Mouse (Mus musculus): ENCODE results near the gene Kcp. TPM values are rescaled to one million over a fixed set of nuclear protein-coding genes. Genes with fewer than 3 reads are reported as not detected.

Gene Kcp
- total RNA-seq, 1 experiment, result 3.3 TPM

- in situ Hi-C loops (cut with MboI; ENCODE audit: low sequenced_read_pairs in 2 of 2, unreplicated experiment in 2 of 2), result no loop called here
- peaks cover 11% of the 10 kb centered on the region for H3K36me3 ChIP-seq (ENCODE audit: control insufficient read depth, insufficient read depth, low read length, poor library complexity, severe bottlenecking)
- no peak for DNase-seq (ENCODE audit: low read depth, low spot score)
These were observed 29.5 kb upstream of the Kcp start for GRCm38 (mm10) chr6:29537221-29537620.

GRCm38 (mm10) chr6:29536651-29537193 is 29.0 kb upstream of the Kcp start:
- Histone ChIP-seq H3K9me3 (ENCODE audit: control insufficient read depth, insufficient read depth, low read depth, low read length) (no peaks in the 10 kb centered on the region), H3K9ac (ENCODE audit: insufficient read depth, low read depth, low read length, poor library complexity, severe bottlenecking) (no peak overlapping the region), H3K4me3 (ENCODE audit: insufficient read depth in 1 of 2, low read depth in 1 of 2, low read length in 2 of 2, poor library complexity in 1 of 2, severe bottlenecking in 1 of 2) (no peak overlapping the region), H3K27ac (ENCODE audit: insufficient read depth, low read depth, low read length, poor library complexity, severe bottlenecking) (no peak overlapping the region), H3K4me1 (ENCODE audit: control insufficient read depth in 2 of 2, insufficient read depth in 2 of 2, low read length in 2 of 2, poor library complexity in 1 of 2) (peaks cover 0 to 2% of the 10 kb centered on the region in 2 experiments; a peak in 1 of 4 replicates), H3K36me3 (ENCODE audit: control insufficient read depth, insufficient read depth, low read length, poor library complexity, severe bottlenecking) (peaks cover 9% of the 10 kb centered on the region)
- TF ChIP-seq MAFK (IDR thresholded peaks at IDR 0.05; ENCODE audit: insufficient read depth, low read depth, low read length) (no peak), ZNF384 (IDR thresholded peaks at IDR 0.05; ENCODE audit: low read depth, low read length) (no peak), ZC3H11A (IDR thresholded peaks at IDR 0.05; ENCODE audit: borderline replicate concordance, low read depth, low read length) (no peak), CHD2 (IDR thresholded peaks at IDR 0.05; ENCODE audit: low read depth, low read length) (no peak), HCFC1 (IDR thresholded peaks at IDR 0.05; ENCODE audit: borderline replicate concordance, insufficient read depth, low read length) (no peak)
- in situ Hi-C loops (cut with MboI; ENCODE audit: low sequenced_read_pairs in 2 of 2, unreplicated experiment in 2 of 2), result no loop called here
- no peak for DNase-seq (ENCODE audit: low read depth, low spot score)

More at GRCm38 (mm10) chr6:29537221-29537620, 29.5 kb upstream of the Kcp start:
- peaks cover 0 to 2% of the 10 kb centered on the region in 2 experiments; a peak in 1 of 4 replicates for H3K4me1 ChIP-seq (ENCODE audit: control insufficient read depth in 2 of 2, insufficient read depth in 2 of 2, low read length in 2 of 2, poor library complexity in 1 of 2)
- no peak overlapping the region for H3K9ac ChIP-seq (ENCODE audit: insufficient read depth, low read depth, low read length, poor library complexity, severe bottlenecking)
- no peak overlapping the region for H3K27ac ChIP-seq (ENCODE audit: insufficient read depth, low read depth, low read length, poor library complexity, severe bottlenecking)
- H3K4me3 ChIP-seq (ENCODE audit: insufficient read depth in 1 of 2, low read depth in 1 of 2, low read length in 2 of 2, poor library complexity in 1 of 2, severe bottlenecking in 1 of 2), result no peak overlapping the region
- no peaks in the 10 kb centered on the region for H3K9me3 ChIP-seq (ENCODE audit: control insufficient read depth, insufficient read depth, low read depth, low read length)
- TF ChIP-seq ZC3H11A (IDR thresholded peaks at IDR 0.05; ENCODE audit: borderline replicate concordance, low read depth, low read length) (no peak), MAFK (IDR thresholded peaks at IDR 0.05; ENCODE audit: insufficient read depth, low read depth, low read length) (no peak), ZNF384 (IDR thresholded peaks at IDR 0.05; ENCODE audit: low read depth, low read length) (no peak), CHD2 (IDR thresholded peaks at IDR 0.05; ENCODE audit: low read depth, low read length) (no peak), HCFC1 (IDR thresholded peaks at IDR 0.05; ENCODE audit: borderline replicate concordance, insufficient read depth, low read length) (no peak)

- Histone ChIP-seq H3K4me1 (ENCODE audit: control insufficient read depth in 2 of 2, insufficient read depth in 2 of 2, low read length in 2 of 2, poor library complexity in 1 of 2) (peaks cover 0 to 5% of the 10 kb centered on the region in 2 experiments; a peak in 2 of 4 replicates), H3K36me3 (ENCODE audit: control insufficient read depth, insufficient read depth, low read length, poor library complexity, severe bottlenecking) (peaks cover 3% of the 10 kb centered on the region; the same call in 1 of the 2 replicates), H3K9ac (ENCODE audit: insufficient read depth, low read depth, low read length, poor library complexity, severe bottlenecking) (no peak overlapping the region), H3K4me3 (ENCODE audit: insufficient read depth in 1 of 2, low read depth in 1 of 2, low read length in 2 of 2, poor library complexity in 1 of 2, severe bottlenecking in 1 of 2) (no peak overlapping the region), H3K27ac (ENCODE audit: insufficient read depth, low read depth, low read length, poor library complexity, severe bottlenecking) (no peak overlapping the region), H3K9me3 (ENCODE audit: control insufficient read depth, insufficient read depth, low read depth, low read length) (no peaks in the 10 kb centered on the region)
- no peak for DNase-seq (ENCODE audit: low read depth, low spot score)
- in situ Hi-C loops (cut with MboI; ENCODE audit: low sequenced_read_pairs in 2 of 2, unreplicated experiment in 2 of 2), result no loop called here
- no peak for TF ChIP-seq HCFC1 (IDR thresholded peaks at IDR 0.05; ENCODE audit: borderline replicate concordance, insufficient read depth, low read length)
- no peak for TF ChIP-seq MAFK (IDR thresholded peaks at IDR 0.05; ENCODE audit: insufficient read depth, low read depth, low read length)
- no peak for TF ChIP-seq ZNF384 (IDR thresholded peaks at IDR 0.05; ENCODE audit: low read depth, low read length)
- no peak for TF ChIP-seq CHD2 (IDR thresholded peaks at IDR 0.05; ENCODE audit: low read depth, low read length)
- TF ChIP-seq ZC3H11A (IDR thresholded peaks at IDR 0.05; ENCODE audit: borderline replicate concordance, low read depth, low read length), result no peak
These were observed 27.6 kb upstream of the Kcp start for GRCm38 (mm10) chr6:29535316-29535715.

GRCm38 (mm10) chr6:29530050-29530449 is 22.3 kb upstream of the Kcp start:
- Histone ChIP-seq H3K36me3 (ENCODE audit: control insufficient read depth, insufficient read depth, low read length, poor library complexity, severe bottlenecking) (no peaks in the 10 kb centered on the region), H3K27ac (ENCODE audit: insufficient read depth, low read depth, low read length, poor library complexity, severe bottlenecking) (no peak overlapping the region), H3K9me3 (ENCODE audit: control insufficient read depth, insufficient read depth, low read depth, low read length) (no peaks in the 10 kb centered on the region), H3K4me1 (ENCODE audit: control insufficient read depth in 2 of 2, insufficient read depth in 2 of 2, low read length in 2 of 2, poor library complexity in 1 of 2) (peaks cover 0 to 21% of the 10 kb centered on the region in 2 experiments; a peak in 2 of 4 replicates), H3K4me3 (ENCODE audit: insufficient read depth in 1 of 2, low read depth in 1 of 2, low read length in 2 of 2, poor library complexity in 1 of 2, severe bottlenecking in 1 of 2) (no peak overlapping the region), H3K9ac (ENCODE audit: insufficient read depth, low read depth, low read length, poor library complexity, severe bottlenecking) (no peak overlapping the region)
- in situ Hi-C loops (cut with MboI; ENCODE audit: low sequenced_read_pairs in 2 of 2, unreplicated experiment in 2 of 2), result no loop called here
- DNase-seq (ENCODE audit: low read depth, low spot score), result no peak
- TF ChIP-seq ZC3H11A (IDR thresholded peaks at IDR 0.05; ENCODE audit: borderline replicate concordance, low read depth, low read length) (no peak), HCFC1 (IDR thresholded peaks at IDR 0.05; ENCODE audit: borderline replicate concordance, insufficient read depth, low read length) (no peak), ZNF384 (IDR thresholded peaks at IDR 0.05; ENCODE audit: low read depth, low read length) (no peak), CHD2 (IDR thresholded peaks at IDR 0.05; ENCODE audit: low read depth, low read length) (no peak), MAFK (IDR thresholded peaks at IDR 0.05; ENCODE audit: insufficient read depth, low read depth, low read length) (no peak)
